8 mouse cellular contexts compared by ENCODE assay signal in genomic region chr6:86365371-86366124, GRCm38 (mm10). TPM values are rescaled to one million over a fixed set of nuclear protein-coding genes. Genes with fewer than 3 reads are reported as not detected.
DNase-seq lines count a peak whose midpoint lies in the region; ATAC-seq and TF ChIP-seq lines count a peak whose summit lies in the region.

TSS of gene Fam136a (plus strand) at chr6:86365646.

- peak; percentile 78 for TF ChIP-seq POLR2A in brain, embryonic 14.5 days (IDR thresholded peaks at IDR 0.05; ENCODE audit: borderline replicate concordance, extremely low read depth, insufficient read depth, insufficient read length, poor library complexity, severe bottlenecking)
- peak; percentile 73 for TF ChIP-seq POLR2A in liver, adult 2 months (IDR thresholded peaks at IDR 0.05; ENCODE audit: extremely low read depth, insufficient read depth, low read length)
- TF ChIP-seq POLR2A in myocyte (IDR thresholded peaks at IDR 0.05; ENCODE audit: insufficient read length, low read depth) = peak; percentile 89

- H3K27ac ChIP-seq in heart, embryonic 11.5 days (ENCODE audit: low read depth, low read length) = peak within 1 kb of the TSS; percentile 54
- peak within 1 kb of the TSS; percentile 73 for H3K27ac ChIP-seq in kidney, embryonic 16.5 days (ENCODE audit: low read length)
- H3K27ac ChIP-seq in liver, adult 2 months (replicated peaks; ENCODE audit: insufficient read depth, low read depth, low read length) = peak within 1 kb of the TSS; percentile 94

- H3K36me3 ChIP-seq in C2C12 (ENCODE audit: control insufficient read depth, insufficient read depth) (peaks cover 17% of the 10 kb centered on the region), myocyte (ENCODE audit: control insufficient read depth, insufficient read depth) (no peaks in the 10 kb centered on the region)
- H3K36me3 ChIP-seq in erythroblast, embryonic 14.5 days (ENCODE audit: control insufficient read depth) = peaks cover 9% of the 10 kb centered on the region
- H3K36me3 ChIP-seq in heart, embryonic 11.5 days (ENCODE audit: control insufficient read depth, insufficient read depth, low read length) = no peaks in the 10 kb centered on the region; the same call in 1 of the 2 replicates
- peaks cover 12% of the 10 kb centered on the region; the same call in 1 of the 2 replicates for H3K36me3 ChIP-seq in kidney, embryonic 16.5 days (ENCODE audit: insufficient read depth, low read length)
- H3K36me3 ChIP-seq in liver, adult 2 months (ENCODE audit: control insufficient read depth, insufficient read depth, low read length) = peaks cover 6% of the 10 kb centered on the region
- H3K36me3 ChIP-seq in splenic B cell, adult 2 months (ENCODE audit: control insufficient read depth, insufficient read depth, low read length, poor library complexity, severe bottlenecking) = peaks cover 4% of the 10 kb centered on the region; the same call in 1 of the 2 replicates

- peaks cover 5% of the 10 kb centered on the region for H3K9me3 ChIP-seq in erythroblast, embryonic 14.5 days (ENCODE audit: control insufficient read depth, low read length)
- H3K9me3 ChIP-seq in heart, embryonic 11.5 days (replicated peaks; ENCODE audit: control insufficient read depth, low read length) = no peaks in the 10 kb centered on the region
- no peaks in the 10 kb centered on the region for H3K9me3 ChIP-seq in kidney, embryonic 16.5 days (ENCODE audit: low read length)

- H3K79me3 ChIP-seq in C2C12 (ENCODE audit: low read depth) = peaks cover 3% of the 10 kb centered on the region

- peaks cover 37% of the 10 kb centered on the region for H3K4me1 ChIP-seq in erythroblast, embryonic 14.5 days (ENCODE audit: control insufficient read depth)
- H3K4me1 ChIP-seq in heart, embryonic 11.5 days (ENCODE audit: control insufficient read depth, insufficient read depth, low read length) = peaks cover 13% of the 10 kb centered on the region
- H3K4me1 ChIP-seq in kidney, embryonic 16.5 days (ENCODE audit: insufficient read depth, low read length) = peaks cover 11% of the 10 kb centered on the region
- H3K4me1 ChIP-seq in liver, adult 2 months (ENCODE audit: control insufficient read depth, insufficient read depth, low read length) = peaks cover 8% of the 10 kb centered on the region

- H3K27me3 ChIP-seq in C2C12 (ENCODE audit: control insufficient read depth, insufficient read depth, insufficient read length) (no peaks in the 10 kb centered on the region), myocyte (ENCODE audit: control insufficient read depth, insufficient read depth, insufficient read length) (no peaks in the 10 kb centered on the region)
- H3K27me3 ChIP-seq in erythroblast, embryonic 14.5 days (ENCODE audit: control insufficient read depth) = no peaks in the 10 kb centered on the region; the same call in 1 of the 2 replicates
- no peaks in the 10 kb centered on the region for H3K27me3 ChIP-seq in heart, embryonic 11.5 days (ENCODE audit: control insufficient read depth, insufficient read depth, low read length)
- H3K27me3 ChIP-seq in kidney, embryonic 16.5 days (ENCODE audit: insufficient read depth, low read length) = no peaks in the 10 kb centered on the region
- no peaks in the 10 kb centered on the region for H3K27me3 ChIP-seq in liver, adult 2 months (ENCODE audit: control insufficient read depth, insufficient read depth, low read length)
- H3K27me3 ChIP-seq in splenic B cell, adult 2 months (ENCODE audit: control insufficient read depth, insufficient read depth, low read length, poor library complexity, severe bottlenecking) = no peaks in the 10 kb centered on the region

- peak; percentile 98 for ATAC-seq in heart, embryonic 11.5 days (replicated peaks; ENCODE audit: insufficient number of reproducible peaks, low FRiP score, low TSS enrichment)
- ATAC-seq in kidney, embryonic 16.5 days (ENCODE audit: low FRiP score, low TSS enrichment) = peak; percentile 97

- peak within 1 kb of the TSS; percentile 91 for H3K9ac ChIP-seq in heart, embryonic 11.5 days (ENCODE audit: low read depth, low read length)
- peak within 1 kb of the TSS; percentile 88 for H3K9ac ChIP-seq in kidney, embryonic 16.5 days (replicated peaks; ENCODE audit: low read length)
- H3K9ac ChIP-seq in liver, adult 2 months (ENCODE audit: low read depth, low read length) = peak within 1 kb of the TSS; percentile 87

- peak within 1 kb of the TSS; percentile 71 for H3ac ChIP-seq in C2C12 (ENCODE audit: control insufficient read depth, insufficient read length, low read depth)
- H3ac ChIP-seq in myocyte (ENCODE audit: control insufficient read depth, insufficient read length) = peak within 1 kb of the TSS; percentile 31

- DNase-seq in brain, embryonic 14.5 days (ENCODE audit: low read depth) = peak; percentile 99
- DNase-seq in liver, adult 2 months (ENCODE audit: extremely low read depth, low read depth, low spot score) = peak; percentile 92
- DNase-seq in splenic B cell, adult 2 months (ENCODE audit: low read depth, low spot score) = peak; percentile 98

- WGBS in heart, embryonic 11.5 days (ENCODE audit: insufficient replicate concordance) = under 1% methylated on average over 74 of the region's 76 CpGs
- under 1% methylated on average over 66 of the region's 76 CpGs for WGBS in kidney, embryonic 16.5 days
- WGBS in liver, adult 2 months = under 1% methylated on average over 75 of the region's 76 CpGs

- H3K4me2 ChIP-seq in heart, embryonic 11.5 days = peak within 1 kb of the TSS; percentile 99
- peak within 1 kb of the TSS; percentile 95 for H3K4me2 ChIP-seq in kidney, embryonic 16.5 days (replicated peaks; ENCODE audit: low read depth, low read length)
- peak within 1 kb of the TSS; percentile 98 for H3K4me2 ChIP-seq in myocyte (ENCODE audit: low read depth)

- H3K4me3 ChIP-seq in C2C12 (ENCODE audit: insufficient read depth, poor library complexity, severe bottlenecking) (peak within 1 kb of the TSS; percentile 63), myocyte (peak within 1 kb of the TSS; percentile 35)
- H3K4me3 ChIP-seq in erythroblast, embryonic 14.5 days (replicated peaks) = peak within 1 kb of the TSS; percentile 86
- H3K4me3 ChIP-seq in heart, embryonic 11.5 days (ENCODE audit: low read depth, low read length) = peak within 1 kb of the TSS; percentile 83
- peak within 1 kb of the TSS; percentile 73 for H3K4me3 ChIP-seq in kidney, embryonic 16.5 days (ENCODE audit: low read length)
- H3K4me3 ChIP-seq in liver, adult 2 months (ENCODE audit: insufficient read depth, low read depth, low read length) = peak within 1 kb of the TSS; percentile 76

- H3K79me2 ChIP-seq in C2C12 (ENCODE audit: control insufficient read depth, insufficient read depth) (peaks cover 16% of the 10 kb centered on the region), myocyte (ENCODE audit: control insufficient read depth, insufficient read depth) (peaks cover 5% of the 10 kb centered on the region)
- no peaks in the 10 kb centered on the region for H3K79me2 ChIP-seq in liver, adult 2 months (ENCODE audit: control insufficient read depth, insufficient read depth, low read length)

- TF ChIP-seq CTCF in C2C12 (IDR thresholded peaks at IDR 0.05; ENCODE audit: control insufficient read depth, insufficient read depth, insufficient read length) = peak; percentile 84
- TF ChIP-seq CTCF in brain, embryonic 14.5 days (IDR thresholded peaks at IDR 0.05; ENCODE audit: borderline replicate concordance, extremely low read depth, insufficient read depth, insufficient read length) = peak; percentile 93
- peak; percentile 94 for TF ChIP-seq CTCF in liver, adult 2 months (IDR thresholded peaks at IDR 0.05; ENCODE audit: low read depth, low read length)

TF ChIP-seq in C2C12, 6 proteins besides CTCF, POLR2A, EP300 and RAD21:
- TF ChIP-seq MAX (IDR thresholded peaks at IDR 0.05) = peak; percentile 70
- TF ChIP-seq MYOG (IDR thresholded peaks at IDR 0.05; ENCODE audit: control insufficient read depth, extremely low read depth, insufficient read length) = no peak

TF ChIP-seq in myocyte, 11 proteins besides CTCF, POLR2A, EP300 and RAD21:
- TF ChIP-seq POLR2AphosphoS2 (IDR thresholded peaks at IDR 0.05; ENCODE audit: insufficient read length, low read depth) = peak; percentile 78
- no peak for TF ChIP-seq MYOD1 (IDR thresholded peaks at IDR 0.05; ENCODE audit: control insufficient read depth in 1 of 3, insufficient read length in 2 of 3, low read depth in 2 of 3)
- no peak for TF ChIP-seq SRF (IDR thresholded peaks at IDR 0.05; ENCODE audit: control insufficient read depth, insufficient read length, low read depth)
- no peak for TF ChIP-seq REST (IDR thresholded peaks at IDR 0.05; ENCODE audit: insufficient read depth, insufficient read length)
- TF ChIP-seq USF1 (IDR thresholded peaks at IDR 0.05; ENCODE audit: low read depth) = no peak
- no peak for TF ChIP-seq E2F4 (IDR thresholded peaks at IDR 0.05; ENCODE audit: insufficient read depth)
- TF ChIP-seq TCF3 (IDR thresholded peaks at IDR 0.05; ENCODE audit: insufficient read length, low read depth) = no peak
- TF ChIP-seq TCF12 (IDR thresholded peaks at IDR 0.05; ENCODE audit: insufficient read depth, poor library complexity, severe bottlenecking) = no peak
- peak in 1 of 3 experiments; percentile 14 for TF ChIP-seq MYOG (IDR thresholded peaks at IDR 0.05; ENCODE audit: control insufficient read depth in 1 of 3, insufficient read depth in 1 of 3, insufficient read length in 2 of 3, low read depth in 2 of 3)
TF ChIP-seq in myocyte: peak in this region for 2.

RNA-seq across cellular contexts. Expression of gene Fam136a, which starts in this region (rescaled TPM):
- polyA plus RNA-seq in C2C12 (2012; fragmentation: generic; extraction: Trizol) (32.0 TPM), myocyte (2012; fragmentation: generic; extraction: Trizol) (30.8 TPM)
- polyA plus RNA-seq in brain, embryonic 14.5 days (2012; rRNA removed) = 56.5 and 58.2 TPM in 2 replicates
- 0.26 and 0.27 TPM in 2 replicates for polyA plus RNA-seq in erythroblast, embryonic 14.5 days (2012)
- polyA plus RNA-seq in heart, embryonic 11.5 days (2014; fragmentation: Nextera tagmentation; extraction: Ambion mirVana) = 118 and 127 TPM in 2 replicates
- 145 and 146 TPM in 2 replicates for polyA plus RNA-seq in kidney, embryonic 16.5 days (2015; fragmentation: Nextera tagmentation; extraction: Ambion mirVana)
- 77.9 and 83.2 TPM in 2 replicates for total RNA-seq in liver, adult 2 months (2014; rRNA removed)
- 40.1 and 41.8 TPM in 2 replicates for polyA plus RNA-seq in liver, adult 2 months (2012; rRNA removed)

Comparison
In these comparisons a context has a peak if more than half of its experiments do, and no peak if none do; other contexts are left out.
1. Peak in every context shown above with its lines: DNase-seq, ATAC-seq, H3K4me3 ChIP-seq and H3K27ac ChIP-seq.
2. RNA of gene Fam136a (polyA plus RNA-seq): 145 to 146 TPM in kidney, embryonic 16.5 days, 118 to 127 TPM in heart, embryonic 11.5 days, 56.5 to 58.2 TPM in brain, embryonic 14.5 days, 40.1 to 41.8 TPM in liver, adult 2 months, 32.0 TPM in C2C12 (single experiment) and 30.8 TPM in myocyte (single experiment); 0.26 to 0.27 TPM in erythroblast, embryonic 14.5 days; every median in the first group is over 10 times any median in the second.
3. H3K4me3 ChIP-seq: peak in every context shown above with its lines; median percentile 86 in erythroblast, embryonic 14.5 days; 83 in heart, embryonic 11.5 days; 76 in liver, adult 2 months; 73 in kidney, embryonic 16.5 days; 63 in C2C12; 35 in myocyte.